In the genomic region with DNA sequence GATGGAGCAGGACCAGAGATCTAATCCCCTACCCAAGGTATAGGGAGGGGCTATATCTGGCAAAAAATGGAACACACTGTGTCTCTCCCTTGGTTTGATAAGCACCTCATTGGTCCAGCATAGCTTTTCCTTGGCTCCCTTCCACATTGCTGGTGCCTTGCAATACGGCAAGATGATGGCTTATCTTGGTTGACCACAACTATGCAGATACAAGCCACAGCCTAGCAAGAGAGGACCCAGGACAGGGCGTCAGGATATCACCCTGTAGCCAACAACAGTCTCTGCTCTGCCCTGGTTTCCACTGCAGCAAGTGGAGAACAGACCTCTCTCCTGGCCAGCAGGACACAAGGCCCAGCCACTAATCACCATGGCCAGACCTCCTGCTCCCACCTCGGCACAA, we compare ENCODE assay signal across 18 mouse cellular contexts. TPM values are rescaled to one million over a fixed set of nuclear protein-coding genes. Genes with fewer than 3 reads are reported as not detected.
"Had no signal": no experiment of that assay in that cellular context is flagged by ENCODE, and none has a peak within 500 bp of the region (broad histone marks: within the 10 kb centered on the region; RNA-seq: fewer than 3 reads in every experiment).

No protein-coding gene starts in this region.

- ATAC-seq: midbrain, embryonic 16.5 days had no signal

- DNase-seq: lung, adult 18-20 months; lung, embryonic 14.5 days; lung, postnatal 10 days; lung, postnatal 4 days; right cerebral cortex, adult 18-20 months; right cerebral cortex, postnatal 25 days; right cerebral cortex, postnatal 4 days; spleen, adult 18-20 months; thymus, adult 2 months; thymus, postnatal 25 days; thymus, postnatal 4 days had no signal

- H3K27me3 ChIP-seq: midbrain, embryonic 12.5 days; neural tube, embryonic 13.5 days; neural tube, embryonic 15.5 days; stomach, embryonic 15.5 days had no signal

RNA-seq across cellular contexts. Expression of a gene that starts 36.8 kb away (rescaled TPM):
- total RNA-seq: megakaryocyte, adult 5-6 weeks; megakaryocyte-erythroid progenitor cell, adult 5-6 weeks had no signal
